Mouse (Mus musculus) thymus, postnatal 4 days (tissue): ENCODE measurements at regions not wholly inside any gene's neighbourhood (a gene's known extent, or its start where the extent isn't known, plus 50 kb on each side); places are given as distances from the start of the nearest gene placed in this dataset.

Experiments
- DNase-seq: peaks from one replicate; pipeline ENCODE4 v3.0.0; 2021

DNA sequence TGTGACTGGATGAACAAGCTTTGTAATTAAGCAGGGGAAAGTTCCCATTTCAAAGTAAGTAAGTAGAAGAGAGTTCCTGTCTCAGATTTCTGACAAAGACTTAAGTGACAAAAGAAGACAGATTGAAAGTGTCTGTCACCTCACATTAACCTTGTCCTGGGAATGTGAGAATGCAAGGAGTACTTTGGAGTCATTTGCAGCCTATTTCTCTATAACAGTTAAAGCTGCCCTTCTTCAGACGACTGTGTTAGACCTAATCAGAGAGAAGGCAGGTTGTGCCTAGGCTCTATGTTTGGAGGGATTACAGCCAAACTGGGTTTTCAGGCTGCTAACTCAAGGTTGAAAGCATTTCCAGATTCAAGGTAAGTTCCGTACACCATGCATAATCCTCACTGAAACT lies 446.5 kb downstream of the Pdgfc start:
- no peak for DNase-seq

GRCm38 (mm10) chr3:81483363-81483762 lies 447.1 kb downstream of the Pdgfc start:
- DNase-seq, result no peak

DNA sequence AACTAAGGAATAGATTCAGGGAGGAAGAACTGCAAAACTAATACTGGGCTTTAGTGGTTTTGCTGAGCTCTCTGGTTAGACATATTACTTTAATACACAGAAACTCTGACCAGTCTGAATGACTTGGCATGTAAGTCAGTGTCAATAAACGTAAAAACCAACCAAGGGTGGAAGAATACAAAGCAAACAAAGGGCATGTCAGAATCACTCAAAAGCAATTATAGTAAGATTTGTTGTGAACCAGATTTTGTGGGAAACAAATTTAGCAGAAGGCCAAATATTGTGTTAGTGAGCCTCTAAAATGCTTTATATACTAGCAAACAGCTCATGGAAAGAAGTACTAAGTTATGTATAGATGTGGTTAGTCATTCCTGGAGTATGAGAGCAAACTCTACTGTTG lies 427.1 kb upstream of the Ctso start:
- DNase-seq, result no peak

- no peak for DNase-seq
Observed at GRCm38 (mm10) chr3:81508611-81509010, 423.8 kb upstream of the Ctso start.

GRCm38 (mm10) chr3:81521804-81522203 lies 410.6 kb upstream of the Ctso start:
- DNase-seq, result no peak

DNA sequence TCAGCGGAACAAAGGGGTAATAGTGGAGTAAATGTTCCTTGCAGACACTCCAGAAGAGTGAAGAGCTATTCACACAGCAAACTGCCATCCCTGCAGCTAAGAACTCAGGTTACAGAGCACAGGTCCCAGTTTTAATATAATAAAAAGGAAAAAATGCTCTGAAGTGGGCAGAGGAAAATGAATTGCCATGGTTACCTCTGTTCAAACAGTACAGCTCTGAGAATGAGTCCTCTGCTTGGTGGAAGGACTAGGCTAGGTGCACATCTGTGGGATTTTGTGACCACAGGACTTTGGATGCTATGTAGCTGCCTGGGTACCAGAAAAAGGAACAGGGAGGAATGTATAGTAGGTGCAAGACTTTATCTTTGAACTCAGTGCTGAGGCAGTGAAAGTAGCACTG lies 401.5 kb upstream of the Ctso start:
- DNase-seq, result no peak

DNA sequence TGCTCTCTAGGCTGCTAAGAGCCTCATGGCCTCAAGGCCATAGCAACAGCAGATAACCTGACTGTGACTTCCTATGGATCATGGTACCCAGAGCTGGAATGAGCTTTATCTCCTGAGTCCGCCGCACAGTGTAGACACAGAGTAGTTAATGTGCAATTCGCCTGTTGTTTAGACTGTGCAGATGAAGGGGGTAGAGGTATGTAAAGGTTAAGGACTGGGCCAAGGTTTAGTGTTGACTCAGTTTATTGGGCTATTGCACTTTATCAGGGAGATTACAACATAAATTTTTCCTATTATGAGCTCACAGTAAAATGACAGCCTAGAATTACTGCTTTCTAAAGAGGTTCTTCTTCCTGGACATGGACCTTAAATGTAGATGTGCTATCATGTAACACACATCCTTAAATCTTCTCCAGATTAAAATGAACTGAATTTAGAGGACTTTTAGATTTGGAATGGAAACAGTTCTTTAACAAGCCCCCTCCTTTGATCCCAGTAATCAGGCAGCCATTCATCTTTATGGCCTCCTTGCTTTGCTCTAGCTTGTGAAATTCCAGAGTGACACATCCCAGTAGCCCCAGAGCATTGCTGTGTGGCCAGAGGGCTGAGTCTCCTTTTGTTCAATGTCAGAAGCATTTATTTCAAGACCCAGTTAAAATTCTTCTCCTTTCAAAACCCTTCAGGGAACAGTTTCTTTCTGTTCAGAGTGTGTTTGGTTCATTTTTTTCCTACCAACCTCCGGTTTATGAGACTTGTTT lies 396.8 kb upstream of the Ctso start:
- DNase-seq, result no peak

DNA sequence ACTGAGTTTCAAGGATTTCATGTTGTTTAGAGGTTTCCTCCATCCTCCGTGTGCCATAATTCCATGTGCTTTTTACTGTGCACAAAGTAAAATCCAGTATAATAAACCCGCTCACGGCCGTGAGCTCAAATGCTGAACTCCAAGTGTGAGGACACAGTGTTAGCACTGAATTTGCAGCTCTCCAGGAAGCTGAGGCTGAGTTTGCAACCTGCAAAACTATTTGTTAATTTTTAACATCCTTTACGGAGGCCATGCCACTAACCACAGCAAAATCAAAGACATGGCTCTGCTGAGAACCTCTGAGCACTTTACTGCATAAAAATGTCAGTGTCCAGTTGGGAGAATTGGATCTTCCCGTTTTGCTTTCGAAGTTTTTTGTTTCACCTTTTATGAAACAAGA lies 377.6 kb upstream of the Ctso start:
- no peak for DNase-seq

DNA sequence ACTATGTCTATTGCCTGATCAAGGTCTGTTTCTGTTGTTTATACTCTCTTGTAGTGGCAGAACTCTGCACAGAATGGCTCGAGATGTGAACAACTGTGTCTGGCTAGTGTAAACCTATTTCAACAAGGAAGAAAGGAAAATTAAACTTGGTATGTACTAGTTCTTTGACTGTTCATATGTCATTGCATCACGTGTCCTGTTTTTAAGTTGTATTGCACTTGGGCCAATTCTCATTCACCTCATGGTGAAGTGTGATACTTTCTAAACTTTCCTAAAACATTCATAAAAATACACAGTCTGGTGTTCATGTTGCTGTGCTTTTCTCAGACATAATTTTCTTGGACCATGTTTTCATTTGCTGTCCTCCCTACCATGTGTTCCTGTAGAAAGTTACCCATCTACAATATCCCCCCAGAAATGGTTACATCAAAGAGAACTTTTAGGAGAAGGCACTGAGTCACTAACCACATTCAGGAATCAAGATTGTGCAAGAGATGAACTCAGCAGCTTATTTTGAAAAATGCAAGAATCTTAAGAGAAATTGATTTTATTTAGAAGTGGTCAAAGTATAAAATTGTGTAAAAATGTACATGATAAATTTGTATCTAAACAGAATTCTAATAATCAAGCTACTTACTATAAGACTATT lies 369.7 kb upstream of the Ctso start:
- DNase-seq, result no peak

DNA sequence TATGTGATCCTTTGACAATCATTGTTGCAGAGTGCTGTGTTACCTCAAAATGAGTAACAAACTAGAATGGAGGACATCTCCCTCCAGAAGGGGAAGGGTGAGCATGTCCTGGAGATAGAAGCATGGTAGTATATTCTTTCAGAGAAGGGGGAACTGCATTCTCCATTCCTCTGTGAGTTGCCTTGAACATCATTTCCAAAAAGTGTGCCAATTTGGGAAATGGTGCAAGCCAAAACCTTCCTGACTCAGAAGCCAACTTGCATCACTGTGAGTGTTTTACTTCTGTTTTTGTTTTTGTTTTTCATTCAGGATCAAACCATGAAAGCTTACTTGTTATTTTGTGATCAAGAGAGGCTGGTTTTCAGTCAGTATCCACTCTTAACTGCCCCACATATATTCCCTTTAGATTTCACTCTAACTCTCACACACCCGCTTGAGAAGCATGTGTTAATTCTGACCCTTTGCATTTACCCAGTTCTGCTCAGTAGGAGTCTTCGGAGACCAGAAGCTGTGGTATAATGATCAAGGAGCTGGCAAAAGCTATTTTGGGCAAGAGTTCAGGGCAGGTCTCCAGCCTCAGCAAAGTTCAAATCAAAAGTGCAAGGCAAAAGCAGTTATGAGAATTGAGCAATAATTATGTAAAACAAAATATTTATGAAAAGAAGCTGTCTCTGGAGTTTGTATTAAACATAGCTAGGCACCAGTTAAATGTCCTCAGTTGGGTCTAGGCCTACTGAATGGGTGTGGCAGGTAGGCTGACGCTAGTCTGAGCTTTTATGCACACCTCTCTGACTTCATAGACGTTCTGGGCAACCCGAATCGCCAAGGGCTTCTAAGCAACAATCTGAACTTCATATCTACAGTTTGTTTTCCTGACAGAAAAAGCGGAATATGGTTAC lies 368.3 kb upstream of the Ctso start:
- DNase-seq, result no peak

DNA sequence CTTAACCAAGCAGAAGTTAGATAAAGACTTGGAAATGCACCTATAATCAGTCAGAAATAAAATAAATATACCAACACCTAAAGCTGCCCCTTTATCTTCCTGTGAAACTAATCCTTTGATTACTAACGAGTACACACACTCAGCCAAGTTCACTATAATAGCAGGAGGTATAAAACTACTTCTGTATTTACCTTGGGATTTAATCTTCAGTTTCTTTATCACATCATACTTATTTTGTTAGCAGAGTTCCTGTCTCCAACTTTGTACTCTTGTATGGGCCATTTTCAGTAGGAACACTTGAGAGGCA lies 367.7 kb upstream of the Ctso start:
- DNase-seq, result no peak

GRCm38 (mm10) chr3:81583387-81584027 lies 348.9 kb upstream of the Ctso start:
- no peak for DNase-seq

GRCm38 (mm10) chr3:81589109-81589508 lies 343.3 kb upstream of the Ctso start:
- no peak for DNase-seq

GRCm38 (mm10) chr3:81629157-81629556 lies 303.2 kb upstream of the Ctso start:
- DNase-seq, result no peak

DNA sequence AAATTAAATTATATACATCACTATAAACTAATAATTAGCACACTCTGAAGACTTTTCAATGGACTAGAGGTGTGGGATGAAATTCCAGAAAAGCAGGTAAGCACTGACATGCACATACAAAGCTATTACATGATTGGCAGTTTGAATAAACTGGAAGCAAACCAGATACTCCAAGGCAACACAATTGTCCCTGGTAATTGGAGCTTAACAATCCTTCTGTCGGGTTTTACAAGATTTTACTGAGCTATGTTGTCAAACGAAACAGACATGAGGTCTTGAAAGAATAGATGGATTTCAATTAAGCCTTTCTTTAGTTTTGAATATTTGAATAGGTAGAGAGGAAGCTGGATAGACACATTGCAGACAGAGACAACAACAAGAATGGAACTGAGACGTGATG lies 273.9 kb upstream of the Ctso start:
- no peak for DNase-seq

DNA sequence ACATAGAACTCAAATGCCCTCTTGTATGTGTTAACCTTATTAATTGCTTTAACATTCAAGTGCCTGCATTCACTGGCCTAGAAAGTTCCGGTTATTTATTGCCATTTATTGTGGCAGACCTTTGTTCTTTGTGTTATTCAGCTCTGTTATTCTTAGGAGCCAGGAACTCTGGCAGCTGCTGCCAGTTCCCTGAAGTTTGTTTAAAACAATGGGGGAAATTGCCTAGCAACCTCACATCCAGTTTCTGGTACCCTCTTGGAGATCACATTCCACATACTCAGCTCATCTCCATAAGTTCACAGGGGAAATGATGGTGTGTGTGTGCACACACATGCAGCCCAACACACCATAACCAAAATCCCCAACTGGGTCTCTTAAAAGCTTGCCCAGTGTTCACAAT lies 270.8 kb upstream of the Ctso start:
- no peak for DNase-seq

GRCm38 (mm10) chr3:81666262-81666661 lies 266.1 kb upstream of the Ctso start:
- no peak for DNase-seq

GRCm38 (mm10) chr3:81676570-81676969 lies 255.8 kb upstream of the Ctso start:
- no peak for DNase-seq

- DNase-seq, result no peak
Observed at GRCm38 (mm10) chr3:81701974-81702697, 230.3 kb upstream of the Ctso start.

GRCm38 (mm10) chr3:81718911-81719310 lies 213.5 kb upstream of the Ctso start:
- no peak for DNase-seq

GRCm38 (mm10) chr3:81735463-81735862 lies 196.9 kb upstream of the Ctso start:
- DNase-seq, result no peak

DNA sequence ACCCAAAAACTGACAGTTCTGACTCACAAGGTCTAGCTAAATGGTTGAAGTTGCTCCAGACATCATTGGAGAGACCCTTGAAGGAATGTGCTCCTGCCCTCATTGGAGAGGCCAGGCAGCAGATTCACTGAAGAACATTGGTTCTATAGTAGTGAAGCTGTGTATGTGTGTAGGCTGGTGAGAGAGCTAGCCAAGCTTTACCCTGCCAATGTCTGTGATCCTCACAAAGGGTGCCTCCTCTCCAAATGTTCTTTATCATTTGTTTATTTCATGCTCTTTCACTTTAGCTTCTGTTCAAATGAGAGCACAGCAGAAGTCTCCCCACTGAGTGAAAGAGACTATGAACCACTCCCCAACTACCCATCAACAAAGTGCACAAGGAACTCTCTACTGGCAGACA lies 195.6 kb upstream of the Ctso start:
- no peak for DNase-seq

DNA sequence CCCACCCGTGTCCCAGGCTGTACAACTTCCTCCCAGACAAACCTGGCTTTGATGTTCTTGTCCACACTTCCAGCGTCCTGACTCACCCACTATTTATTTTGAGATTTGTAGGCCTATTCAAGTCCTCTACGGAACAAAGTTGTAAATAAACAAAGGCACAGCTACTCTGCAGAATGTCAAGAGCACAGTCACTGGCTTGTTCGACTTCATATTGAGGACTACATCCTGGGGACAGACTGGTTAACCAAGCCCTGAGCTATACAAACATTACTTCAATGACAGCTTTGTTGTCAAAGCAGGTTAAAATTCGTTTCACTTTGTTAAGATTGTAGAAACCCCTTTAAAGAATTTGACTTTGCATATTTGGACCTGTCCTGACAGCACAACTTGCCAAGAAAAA lies 190.3 kb upstream of the Ctso start:
- no peak for DNase-seq
